Mouse (Mus musculus) urinary bladder, postnatal 10 days (tissue): ENCODE measurements around the gene Sike1.

Experiments used
- DNase-seq: peaks from one replicate; pipeline ENCODE4 v3.0.0; 2022; ENCODE audit warnings: low spot score

Gene Sike1

GRCm38 (mm10) chr3:103026174-103026573 lies 30.7 kb downstream of the Sike1 start:
- DNase-seq, result no peak

DNA sequence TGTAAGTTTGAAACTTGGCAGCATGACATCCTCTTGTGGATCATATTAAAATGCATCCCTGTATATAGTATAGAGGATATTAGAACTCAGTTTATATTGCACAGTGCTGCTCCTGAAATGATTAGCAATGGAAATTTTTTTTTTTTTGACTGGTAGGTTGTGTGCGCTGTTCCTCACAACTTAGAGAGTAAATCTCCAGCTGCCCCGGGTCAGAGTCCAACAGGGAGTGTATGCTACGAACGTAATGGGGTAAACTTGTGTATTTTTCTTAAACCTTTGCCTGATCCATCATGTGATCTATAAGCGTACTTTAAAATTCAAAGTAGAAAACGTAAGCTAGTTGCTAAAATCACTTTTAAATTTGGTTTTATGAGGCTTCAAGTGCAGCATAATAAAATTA lies 44.8 kb downstream of the Sike1 start:
- no peak for DNase-seq

GRCm38 (mm10) chr3:103040861-103041379 lies 45.4 kb downstream of the Sike1 start:
- no peak for DNase-seq

DNA sequence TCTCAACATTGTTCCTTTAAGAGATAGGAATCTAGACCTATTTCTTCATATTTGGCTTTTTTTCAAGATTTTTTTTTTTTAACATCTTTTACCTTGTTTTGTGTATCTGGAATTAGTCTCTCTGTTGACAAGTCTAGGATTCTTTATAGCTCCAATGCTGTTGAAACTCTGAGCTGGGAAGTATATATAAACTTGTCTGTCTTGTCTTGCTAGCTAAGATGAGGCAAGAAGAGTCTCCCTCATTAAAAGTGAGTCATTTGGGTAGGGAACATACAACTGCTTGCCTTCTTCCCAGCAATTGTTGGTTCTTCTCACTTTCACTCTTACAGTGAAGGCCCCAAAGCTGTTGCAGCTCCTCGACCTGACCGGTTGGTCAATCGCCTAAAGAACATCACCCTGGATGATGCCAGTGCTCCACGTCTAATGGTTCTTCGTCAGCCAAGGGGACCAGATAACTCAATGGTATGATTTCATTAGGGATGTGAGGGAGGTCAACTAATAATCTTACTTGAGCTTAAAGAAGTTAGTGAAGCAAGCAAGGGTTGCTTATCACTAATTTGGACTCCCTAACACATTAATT lies 60.6 kb downstream of the Sike1 start:
- DNase-seq, result no peak

- no peak for DNase-seq
Measured at GRCm38 (mm10) chr3:103057752-103058151, 62.2 kb downstream of the Sike1 start.
